Mouse (Mus musculus) c-Kit-negative CD71-positive TER-119-positive erythroid progenitor cells, embryonic 14.5 days (primary cell): Measurements from ENCODE around the gene Lrig2.

ENCODE experiments used
- DNase-seq: peaks from one replicate; pipeline ENCODE4 v3.0.0-alpha.2; 2013; ENCODE audit warnings: low read depth, low spot score

Lrig2 gene

DNA sequence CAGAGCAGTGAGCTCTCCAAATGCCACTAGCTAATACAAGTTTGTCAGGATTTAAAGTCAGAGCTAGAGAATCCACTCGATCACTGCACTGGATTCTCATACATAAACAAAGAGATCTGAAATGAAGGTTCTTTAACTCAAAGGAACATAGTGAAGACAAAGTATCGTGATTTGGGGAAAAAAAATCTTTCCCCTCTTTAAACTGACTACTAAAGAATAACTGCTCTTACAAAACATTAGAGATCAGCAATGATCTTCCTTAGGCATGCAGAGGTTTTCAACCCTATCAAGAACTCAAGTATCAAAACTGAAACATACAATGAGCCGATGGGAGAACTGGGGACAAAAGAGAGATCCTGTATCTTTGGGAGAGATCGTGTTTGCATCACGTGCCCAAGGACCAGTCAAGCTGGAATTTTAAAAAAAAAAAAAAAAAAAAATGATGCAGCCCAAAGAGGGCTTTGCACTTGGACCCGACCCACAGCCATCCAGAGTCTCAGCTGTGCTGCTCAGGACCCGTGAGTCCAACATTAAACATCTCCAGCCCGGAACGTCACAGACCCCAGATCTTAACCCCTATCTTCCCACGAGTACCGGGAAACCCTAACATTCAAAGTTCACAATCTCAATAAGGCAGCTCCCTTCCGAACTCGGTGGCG, 818 bp downstream of the Lrig2 start:
- no peak for DNase-seq

DNA sequence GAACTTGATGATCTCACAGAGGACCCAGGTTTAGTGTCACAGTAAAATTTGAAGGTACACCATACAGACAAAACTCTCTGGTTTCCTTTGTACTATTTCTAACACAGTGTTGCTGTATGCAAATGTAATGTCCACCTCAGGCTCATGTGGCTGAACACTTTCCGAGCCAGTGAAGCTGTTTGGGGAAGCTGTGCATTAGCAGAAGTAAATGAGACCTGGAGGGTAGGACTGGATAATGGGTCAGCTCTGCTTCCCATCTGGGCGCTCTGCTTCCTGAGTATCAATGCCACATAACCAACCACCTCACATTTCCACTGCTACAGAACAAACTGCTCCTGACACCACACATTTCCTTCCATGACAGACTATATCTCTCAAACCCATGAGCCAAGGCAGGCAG, 10.1 kb downstream of the Lrig2 start:
- no peak for DNase-seq

DNA sequence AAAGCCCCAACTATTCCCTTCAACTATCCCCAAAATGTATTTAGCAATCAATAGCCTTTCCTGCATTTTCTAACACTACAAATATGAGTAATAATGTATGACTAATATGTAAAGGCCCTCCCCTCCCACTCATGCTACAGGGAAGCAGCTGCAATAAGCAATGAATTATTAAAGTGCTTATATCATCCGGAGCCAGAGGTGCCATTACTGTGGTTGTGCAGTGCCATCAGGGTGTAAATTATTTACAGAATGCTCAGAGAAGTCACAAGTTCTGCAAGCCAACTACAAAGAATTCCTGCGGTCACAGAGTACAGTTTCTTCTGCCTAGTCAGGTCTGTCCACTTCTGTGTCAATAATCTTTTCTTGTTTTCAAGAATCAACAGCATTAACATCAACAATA, 10.8 kb downstream of the Lrig2 start:
- no peak for DNase-seq

GRCm38 (mm10) chr3:104496176-104496575, 15.5 kb downstream of the Lrig2 start:
- no peak for DNase-seq

DNA sequence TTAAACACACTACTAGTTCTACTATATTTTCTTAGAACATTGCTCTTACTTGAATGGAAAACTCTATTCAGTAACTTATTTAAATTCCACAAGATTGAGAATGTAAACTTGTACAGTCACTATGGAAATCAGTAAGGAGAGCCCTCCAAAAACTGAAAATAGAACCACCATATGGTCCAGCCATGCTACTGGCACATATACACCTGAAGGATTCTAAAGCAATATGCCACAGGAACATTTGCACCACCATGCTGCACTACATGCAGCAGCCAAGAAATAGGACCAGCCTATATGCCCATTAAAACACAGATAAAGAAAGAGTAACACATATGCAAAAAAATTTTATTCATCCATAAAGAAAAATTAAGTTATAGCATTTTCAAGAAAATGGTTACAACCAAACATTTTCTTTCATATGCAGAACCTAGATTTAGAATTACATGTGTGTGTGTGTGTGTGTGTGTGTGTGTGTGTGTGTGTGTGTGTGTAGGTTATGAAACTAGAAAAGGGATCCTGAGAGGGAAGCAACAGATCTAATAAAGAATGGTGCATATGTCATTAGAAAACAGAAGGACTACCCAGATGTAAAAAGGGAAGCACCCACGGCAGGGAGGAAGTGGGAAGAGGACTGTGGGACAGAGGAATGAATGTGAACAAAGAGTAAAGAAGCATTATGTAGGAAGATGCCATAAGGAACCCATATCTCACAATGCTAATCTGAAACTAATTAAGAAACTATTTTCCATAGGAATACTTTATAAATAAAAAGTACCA, 30.6 kb downstream of the Lrig2 start:
- DNase-seq = no peak

GRCm38 (mm10) chr3:104478056-104478455, 33.7 kb downstream of the Lrig2 start:
- no peak for DNase-seq

DNA sequence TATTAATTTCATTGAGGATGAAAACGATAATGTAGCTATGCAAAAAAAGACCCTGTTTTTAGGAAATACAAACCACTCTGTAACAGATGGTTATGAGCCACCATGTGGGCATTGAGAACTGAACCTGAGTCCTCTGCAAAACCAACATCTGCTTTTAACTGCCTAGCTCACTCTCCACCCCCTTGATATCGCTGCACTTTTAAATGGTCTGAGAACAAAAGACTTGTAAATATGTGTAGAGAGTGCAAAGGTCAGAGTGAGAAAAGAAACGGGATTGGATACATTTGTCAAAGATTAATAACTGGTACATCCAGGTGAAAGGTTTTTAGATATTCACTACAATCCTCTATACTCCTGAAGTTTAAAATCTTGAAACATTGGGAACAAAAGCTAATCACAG, 42.3 kb downstream of the Lrig2 start:
- DNase-seq = no peak

DNA sequence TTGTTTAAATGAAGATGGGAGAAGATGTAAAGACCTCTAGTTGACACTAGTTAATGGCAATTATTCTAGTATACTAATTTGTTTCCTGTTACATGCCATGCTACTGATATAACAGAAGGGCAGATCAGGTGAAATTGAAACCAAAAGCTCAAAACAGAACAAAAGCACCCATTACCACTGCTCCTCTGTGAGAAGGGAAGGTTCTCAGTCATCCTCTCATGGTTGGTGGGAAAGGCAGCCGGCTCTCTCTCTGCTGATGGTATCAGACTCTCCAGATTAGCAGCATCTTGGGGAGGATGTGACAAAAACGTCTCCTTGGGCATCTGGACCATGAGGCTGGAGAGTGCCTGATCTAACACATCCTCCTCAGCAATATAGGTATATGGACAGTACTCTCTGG, 50.5 kb downstream of the Lrig2 start:
- no peak for DNase-seq

DNA sequence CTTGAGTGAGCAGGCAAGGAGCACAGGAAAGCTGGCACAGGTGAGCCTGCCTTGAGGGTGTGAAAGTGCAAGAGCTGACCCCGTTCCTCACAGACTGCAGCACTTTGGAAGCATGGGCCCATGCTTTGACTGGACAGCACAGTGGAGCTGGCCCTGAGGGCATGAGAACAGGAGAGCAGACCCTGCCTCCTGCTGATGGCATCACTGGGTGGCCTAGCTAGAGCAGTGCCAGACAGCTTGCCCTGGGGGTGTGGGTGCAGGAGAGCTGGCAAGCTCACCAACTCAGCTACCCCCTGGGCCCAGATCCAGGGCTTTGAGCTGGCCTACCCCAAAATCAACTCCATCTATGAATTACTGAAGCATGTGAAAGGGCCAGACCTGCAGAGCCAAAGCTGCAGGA, 53.1 kb downstream of the Lrig2 start:
- no peak for DNase-seq

GRCm38 (mm10) chr3:104455506-104456275, 56.0 kb downstream of the Lrig2 start:
- no peak for DNase-seq

GRCm38 (mm10) chr3:104447240-104447639, 64.5 kb downstream of the Lrig2 start:
- no peak for DNase-seq

GRCm38 (mm10) chr3:104446689-104447088, 65.0 kb downstream of the Lrig2 start:
- DNase-seq = no peak

DNA sequence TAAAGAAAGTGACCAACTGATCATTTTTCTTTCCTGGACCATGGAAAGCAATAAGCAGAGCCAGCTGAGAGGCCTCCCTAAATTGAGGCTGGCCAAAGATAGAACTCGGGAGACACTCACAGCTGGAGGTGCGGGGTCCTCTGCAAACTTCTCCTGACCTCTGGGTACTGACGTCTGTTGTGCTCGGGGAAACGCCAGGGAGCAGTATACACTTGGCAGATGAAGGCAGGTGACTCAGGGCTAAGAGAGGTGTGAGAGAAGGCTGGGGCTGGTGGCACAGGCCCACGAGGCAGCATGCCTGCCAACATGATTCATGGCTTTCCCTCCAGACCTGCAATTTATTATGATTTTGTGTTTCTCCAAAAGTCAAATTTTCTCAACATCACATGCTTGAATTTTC, 66.1 kb downstream of the Lrig2 start:
- no peak for DNase-seq

- no peak for DNase-seq
These were observed 66.7 kb downstream of the Lrig2 start for GRCm38 (mm10) chr3:104444946-104445460.

DNA sequence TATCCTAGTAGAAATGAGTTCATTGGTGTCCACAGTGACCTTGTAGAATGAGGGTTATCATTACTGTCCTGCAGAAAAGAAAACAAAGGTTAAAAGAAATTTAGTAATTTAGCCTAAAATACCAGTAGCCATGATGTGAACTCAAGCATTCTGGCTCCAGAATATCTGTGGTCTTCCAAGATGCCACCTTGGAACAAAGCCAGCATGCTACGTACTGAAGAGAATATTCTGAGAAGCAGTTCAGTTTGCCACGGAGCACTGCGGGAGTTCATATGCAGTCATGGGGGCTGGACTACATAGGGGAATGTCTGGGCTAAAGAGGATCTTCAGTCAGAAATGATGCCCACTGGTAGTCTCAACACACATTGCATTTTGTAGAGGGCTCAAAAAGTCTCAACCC, 67.6 kb downstream of the Lrig2 start:
- DNase-seq = no peak

DNA sequence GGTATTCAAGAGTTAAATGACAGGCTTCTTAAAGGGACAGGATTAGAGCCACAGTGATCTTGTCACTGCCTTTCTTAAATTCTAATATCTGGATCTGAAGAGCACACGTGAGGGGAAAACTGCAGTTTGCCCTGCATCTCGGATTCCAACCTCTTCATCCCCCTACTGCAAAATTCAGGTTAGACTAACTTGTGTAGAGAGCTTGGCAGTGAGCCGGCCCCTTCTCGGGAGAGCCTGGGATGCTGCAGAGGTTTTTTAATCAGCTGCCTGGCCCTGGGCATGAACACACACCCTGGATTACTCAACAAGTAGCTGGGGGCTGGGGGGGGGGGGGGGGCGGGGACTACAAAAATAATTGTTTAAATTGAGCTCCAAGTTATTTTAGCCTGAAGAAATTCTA, 69.4 kb downstream of the Lrig2 start:
- no peak for DNase-seq

DNA sequence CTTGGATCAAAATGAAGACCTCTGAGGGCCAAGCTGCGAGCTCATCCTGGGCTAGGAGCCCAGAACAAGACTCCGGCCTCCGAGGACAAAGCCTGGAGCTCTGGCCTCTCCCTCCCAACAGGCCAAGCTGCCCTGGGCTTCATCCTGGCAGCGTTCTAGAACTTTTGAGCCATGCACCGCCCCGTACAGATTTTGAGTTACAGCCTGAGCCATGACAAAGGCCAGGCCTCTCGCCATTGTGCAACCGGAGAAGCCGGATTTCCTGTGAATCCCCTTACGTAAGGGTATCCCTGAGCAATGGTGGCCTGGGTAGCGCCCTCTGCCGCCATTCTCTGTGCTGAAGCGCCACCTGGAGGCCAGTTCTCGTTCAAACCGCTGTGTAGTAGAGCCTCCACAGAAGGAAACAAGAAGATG, 69.8 kb downstream of the Lrig2 start:
- peak; percentile 12 for DNase-seq

DNA sequence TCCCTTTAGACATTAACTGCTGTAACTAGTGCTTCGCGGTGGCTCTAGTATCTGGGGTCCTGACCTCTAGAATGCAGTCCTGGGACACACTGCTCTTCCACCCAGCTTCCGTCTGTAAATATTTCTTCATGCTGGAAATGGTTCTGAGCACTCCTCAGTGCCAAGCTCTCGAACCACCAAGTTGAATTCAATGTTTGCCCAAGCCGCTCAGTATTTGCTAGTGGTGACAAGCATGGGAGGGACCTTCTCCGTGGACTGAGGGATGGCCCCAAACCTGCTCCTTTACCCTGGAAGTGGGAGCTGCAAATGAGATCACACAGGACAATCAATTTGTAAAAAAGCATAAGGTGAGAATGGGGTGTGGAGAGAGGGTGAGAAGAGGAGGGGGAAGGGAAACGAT, 70.3 kb downstream of the Lrig2 start:
- no peak for DNase-seq

DNA sequence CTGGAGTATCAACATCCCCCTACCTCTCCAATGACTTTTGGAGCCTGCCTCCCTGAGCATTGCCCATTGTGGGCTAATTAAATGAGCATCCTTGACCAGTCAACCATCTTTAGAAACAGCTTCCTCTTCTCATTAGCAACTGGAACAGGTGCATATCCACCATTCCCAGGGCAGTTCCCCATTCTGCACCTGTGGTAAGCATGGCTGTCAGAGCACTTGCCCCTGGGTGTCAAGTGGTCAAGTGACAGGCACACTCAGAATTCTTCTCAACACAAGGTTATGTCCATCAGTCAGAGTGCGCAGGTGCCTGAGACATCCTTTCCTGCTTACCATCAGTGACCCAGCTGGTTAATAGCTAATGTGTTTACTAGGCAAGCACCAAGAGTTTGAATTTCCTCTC, 72.9 kb downstream of the Lrig2 start:
- no peak for DNase-seq

GRCm38 (mm10) chr3:104437576-104437975, 74.1 kb downstream of the Lrig2 start:
- no peak for DNase-seq

DNA sequence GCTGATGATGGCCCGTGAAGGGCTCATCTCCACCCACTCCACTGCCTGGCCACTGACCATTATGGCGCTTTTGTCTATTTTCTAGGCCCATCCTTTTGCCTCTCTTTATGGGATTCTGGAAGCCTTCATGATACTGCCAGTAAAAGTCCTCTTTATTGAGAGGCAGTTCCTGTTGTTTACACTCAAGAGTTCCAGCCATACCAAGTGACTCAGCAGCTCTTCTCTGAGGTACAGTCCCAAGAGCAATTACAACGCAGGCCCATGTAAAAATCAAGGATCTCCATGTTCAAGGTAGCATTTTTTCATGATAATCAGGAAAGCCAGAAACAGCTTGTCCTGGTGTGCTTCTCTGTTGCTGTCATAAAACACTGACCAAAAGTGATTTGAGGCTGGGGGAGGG, 75.8 kb downstream of the Lrig2 start:
- no peak for DNase-seq

DNA sequence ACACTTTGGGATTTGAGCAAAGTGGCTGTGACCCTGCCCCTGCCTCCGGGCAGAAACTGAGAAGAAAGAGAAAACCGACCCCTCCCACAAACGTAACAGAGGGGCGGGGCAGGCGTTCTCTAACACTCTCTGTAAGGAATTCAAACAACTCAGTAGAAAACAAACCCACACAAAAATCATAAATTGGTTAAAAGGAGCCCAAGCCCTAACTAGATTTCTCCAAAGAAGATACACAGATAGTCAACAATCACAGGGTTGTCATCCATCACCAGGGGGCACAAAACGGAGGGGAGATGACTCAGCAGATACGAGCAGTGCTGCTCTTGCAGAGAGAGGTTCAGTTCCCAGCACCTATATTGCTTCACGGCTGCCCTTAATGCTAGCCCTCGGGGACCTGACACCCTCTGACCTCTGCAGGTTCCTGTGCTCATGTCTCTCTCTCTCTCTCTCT, 77.4 kb downstream of the Lrig2 start:
- no peak for DNase-seq
